Mouse (Mus musculus): ENCODE results near the gene Npas2. TPM values are rescaled to one million over a fixed set of nuclear protein-coding genes. Genes with fewer than 3 reads are reported as not detected.

The Npas2 gene
- polyA plus RNA-seq, 1 experiment from 2014 or later: 1.6 TPM

- Histone ChIP-seq H3K27me3 (replicated peaks; ENCODE audit: control insufficient read depth, insufficient read depth, low read length) (no peaks in the 10 kb centered on the region), H3K9ac (replicated peaks; ENCODE audit: low read depth, low read length) (no peak overlapping the region), H3K27ac (ENCODE audit: low read length) (no peak overlapping the region), H3K4me2 (ENCODE audit: low read length) (no peak overlapping the region), H3K9me3 (ENCODE audit: control insufficient read depth, low read length) (no peaks in the 10 kb centered on the region), H3K36me3 (ENCODE audit: control insufficient read depth, insufficient read depth) (no peaks in the 10 kb centered on the region), H3K4me3 (replicated peaks; ENCODE audit: low read length) (no peak overlapping the region), H3K4me1 (replicated peaks; ENCODE audit: control insufficient read depth, insufficient read depth, low read length) (no peaks in the 10 kb centered on the region; the same call in 1 of the 2 replicates)
- WGBS: 89% methylated on average over 1 of the region's 1 CpGs
- no peak for ATAC-seq
These were observed 155.5 kb downstream of the Npas2 start for GRCm38 (mm10) chr1:39349001-39349400.

- Histone ChIP-seq H3K36me3 (ENCODE audit: control insufficient read depth, insufficient read depth) (no peaks in the 10 kb centered on the region), H3K9me3 (ENCODE audit: control insufficient read depth, low read length) (no peaks in the 10 kb centered on the region), H3K4me3 (replicated peaks; ENCODE audit: low read length) (no peak overlapping the region), H3K9ac (replicated peaks; ENCODE audit: low read depth, low read length) (no peak overlapping the region), H3K4me2 (ENCODE audit: low read length) (no peak overlapping the region), H3K27ac (ENCODE audit: low read length) (no peak overlapping the region), H3K27me3 (replicated peaks; ENCODE audit: control insufficient read depth, insufficient read depth, low read length) (no peaks in the 10 kb centered on the region), H3K4me1 (replicated peaks; ENCODE audit: control insufficient read depth, insufficient read depth, low read length) (no peaks in the 10 kb centered on the region; the same call in 1 of the 2 replicates)
- ATAC-seq: no peak
- WGBS: 81% methylated on average over 7 of the region's 7 CpGs
These were observed 155.9 kb downstream of the Npas2 start for GRCm38 (mm10) chr1:39349427-39349826.

- no peaks in the 10 kb centered on the region for H3K27me3 ChIP-seq (replicated peaks; ENCODE audit: control insufficient read depth, insufficient read depth, low read length)
- no peak overlapping the region for H3K27ac ChIP-seq (ENCODE audit: low read length)
- 35% methylated on average over 24 of the region's 24 CpGs for WGBS
- no peaks in the 10 kb centered on the region for H3K36me3 ChIP-seq (ENCODE audit: control insufficient read depth, insufficient read depth)
- no peak for ATAC-seq
- H3K4me1 ChIP-seq (replicated peaks; ENCODE audit: control insufficient read depth, insufficient read depth, low read length): peaks cover 2% of the 10 kb centered on the region
- H3K4me2 ChIP-seq (ENCODE audit: low read length): peak overlapping the region; percentile 39
- 0 out of 2 replicates have a peak overlapping the region, but pooled peaks have one; percentile 2 for H3K9ac ChIP-seq (replicated peaks; ENCODE audit: low read depth, low read length)
- peak overlapping the region; percentile 10; the same call in 1 of the 2 replicates for H3K4me3 ChIP-seq (replicated peaks; ENCODE audit: low read length)
- H3K9me3 ChIP-seq (ENCODE audit: control insufficient read depth, low read length): no peaks in the 10 kb centered on the region
These were observed 168.4 kb downstream of the Npas2 start for GRCm38 (mm10) chr1:39361754-39362514.

GRCm38 (mm10) chr1:39362515-39362893, 169.0 kb downstream of the Npas2 start:
- H3K27ac ChIP-seq (ENCODE audit: low read length): no peak overlapping the region
- H3K27me3 ChIP-seq (replicated peaks; ENCODE audit: control insufficient read depth, insufficient read depth, low read length): no peaks in the 10 kb centered on the region
- peaks cover 5% of the 10 kb centered on the region for H3K4me1 ChIP-seq (replicated peaks; ENCODE audit: control insufficient read depth, insufficient read depth, low read length)
- H3K4me3 ChIP-seq (replicated peaks; ENCODE audit: low read length): no peak overlapping the region
- ATAC-seq: no peak
- no peak overlapping the region for H3K9ac ChIP-seq (replicated peaks; ENCODE audit: low read depth, low read length)
- WGBS: 62% methylated on average over 7 of the region's 7 CpGs
- H3K36me3 ChIP-seq (ENCODE audit: control insufficient read depth, insufficient read depth): no peaks in the 10 kb centered on the region
- no peak overlapping the region for H3K4me2 ChIP-seq (ENCODE audit: low read length)
- no peaks in the 10 kb centered on the region for H3K9me3 ChIP-seq (ENCODE audit: control insufficient read depth, low read length)

- no peak overlapping the region for H3K4me2 ChIP-seq (ENCODE audit: low read length)
- peaks cover 17% of the 10 kb centered on the region for H3K4me1 ChIP-seq (replicated peaks; ENCODE audit: control insufficient read depth, insufficient read depth, low read length)
- no peak overlapping the region for H3K9ac ChIP-seq (replicated peaks; ENCODE audit: low read depth, low read length)
- H3K27ac ChIP-seq (ENCODE audit: low read length): no peak overlapping the region
- no peak for ATAC-seq
- H3K9me3 ChIP-seq (ENCODE audit: control insufficient read depth, low read length): no peaks in the 10 kb centered on the region
- no peaks in the 10 kb centered on the region for H3K27me3 ChIP-seq (replicated peaks; ENCODE audit: control insufficient read depth, insufficient read depth, low read length)
- H3K4me3 ChIP-seq (replicated peaks; ENCODE audit: low read length): no peak overlapping the region
- 87% methylated on average over 1 of the region's 1 CpGs for WGBS
- peaks cover 4% of the 10 kb centered on the region; the same call in 1 of the 2 replicates for H3K36me3 ChIP-seq (ENCODE audit: control insufficient read depth, insufficient read depth)
These were observed 172.0 kb downstream of the Npas2 start for GRCm38 (mm10) chr1:39365562-39365961.

GRCm38 (mm10) chr1:39367045-39367444, 173.5 kb downstream of the Npas2 start:
- Histone ChIP-seq H3K27ac (ENCODE audit: low read length) (peak overlapping the region; percentile 72), H3K4me1 (replicated peaks; ENCODE audit: control insufficient read depth, insufficient read depth, low read length) (peaks cover 17% of the 10 kb centered on the region), H3K36me3 (ENCODE audit: control insufficient read depth, insufficient read depth) (peaks cover 12% of the 10 kb centered on the region), H3K9ac (replicated peaks; ENCODE audit: low read depth, low read length) (peak overlapping the region; percentile 66), H3K27me3 (replicated peaks; ENCODE audit: control insufficient read depth, insufficient read depth, low read length) (no peaks in the 10 kb centered on the region), H3K4me3 (replicated peaks; ENCODE audit: low read length) (peak overlapping the region; percentile 70), H3K4me2 (ENCODE audit: low read length) (peak overlapping the region; percentile 77), H3K9me3 (ENCODE audit: control insufficient read depth, low read length) (no peaks in the 10 kb centered on the region)
- ATAC-seq: peak; percentile 10
- 26% methylated on average over 6 of the region's 6 CpGs for WGBS

- under 1% methylated on average over 62 of the region's 62 CpGs for WGBS
- H3K9me3 ChIP-seq (ENCODE audit: control insufficient read depth, low read length): no peaks in the 10 kb centered on the region
- peak within 1 kb of the TSS; percentile 84 for H3K27ac ChIP-seq (ENCODE audit: low read length)
- H3K27me3 ChIP-seq (replicated peaks; ENCODE audit: control insufficient read depth, insufficient read depth, low read length): no peaks in the 10 kb centered on the region
- H3K4me3 ChIP-seq (replicated peaks; ENCODE audit: low read length): peak within 1 kb of the TSS; percentile 70
- peaks cover 18% of the 10 kb centered on the region for H3K36me3 ChIP-seq (ENCODE audit: control insufficient read depth, insufficient read depth)
- H3K4me1 ChIP-seq (replicated peaks; ENCODE audit: control insufficient read depth, insufficient read depth, low read length): peaks cover 17% of the 10 kb centered on the region
- peak within 1 kb of the TSS; percentile 90 for H3K4me2 ChIP-seq (ENCODE audit: low read length)
- peak; percentile 100 for ATAC-seq
- H3K9ac ChIP-seq (replicated peaks; ENCODE audit: low read depth, low read length): peak within 1 kb of the TSS; percentile 77
These were observed 174.2 kb downstream of the Npas2 start, which contains the start of gene Rpl31 for GRCm38 (mm10) chr1:39367601-39368266. Gene Rpl31 (plus strand): TSS chr1:39367842.

- WGBS: under 1% methylated on average over 34 of the region's 34 CpGs
- peaks cover 18% of the 10 kb centered on the region for H3K36me3 ChIP-seq (ENCODE audit: control insufficient read depth, insufficient read depth)
- H3K4me2 ChIP-seq (ENCODE audit: low read length): peak overlapping the region; percentile 90
- peak; percentile 29 for ATAC-seq
- no peaks in the 10 kb centered on the region for H3K27me3 ChIP-seq (replicated peaks; ENCODE audit: control insufficient read depth, insufficient read depth, low read length)
- peaks cover 17% of the 10 kb centered on the region for H3K4me1 ChIP-seq (replicated peaks; ENCODE audit: control insufficient read depth, insufficient read depth, low read length)
- H3K9ac ChIP-seq (replicated peaks; ENCODE audit: low read depth, low read length): peak overlapping the region; percentile 77
- no peaks in the 10 kb centered on the region for H3K9me3 ChIP-seq (ENCODE audit: control insufficient read depth, low read length)
- peak overlapping the region; percentile 84 for H3K27ac ChIP-seq (ENCODE audit: low read length)
- H3K4me3 ChIP-seq (replicated peaks; ENCODE audit: low read length): peak overlapping the region; percentile 70
These were observed 174.8 kb downstream of the Npas2 start for GRCm38 (mm10) chr1:39368267-39368841.

GRCm38 (mm10) chr1:39370431-39370830, 176.9 kb downstream of the Npas2 start:
- no peaks in the 10 kb centered on the region for H3K27me3 ChIP-seq (replicated peaks; ENCODE audit: control insufficient read depth, insufficient read depth, low read length)
- WGBS: 90% methylated on average over 6 of the region's 6 CpGs
- peaks cover 17% of the 10 kb centered on the region for H3K4me1 ChIP-seq (replicated peaks; ENCODE audit: control insufficient read depth, insufficient read depth, low read length)
- no peak overlapping the region for H3K4me3 ChIP-seq (replicated peaks; ENCODE audit: low read length)
- no peak overlapping the region for H3K27ac ChIP-seq (ENCODE audit: low read length)
- no peak for ATAC-seq
- no peak overlapping the region for H3K4me2 ChIP-seq (ENCODE audit: low read length)
- H3K9ac ChIP-seq (replicated peaks; ENCODE audit: low read depth, low read length): no peak overlapping the region
- H3K36me3 ChIP-seq (ENCODE audit: control insufficient read depth, insufficient read depth): peaks cover 21% of the 10 kb centered on the region
- no peaks in the 10 kb centered on the region for H3K9me3 ChIP-seq (ENCODE audit: control insufficient read depth, low read length)

Data from forebrain, embryonic 16.5 days (tissue).